Mouse (Mus musculus) E14TG2a.4 (cell line): ENCODE measurements around the gene Fam192a.
A peak's percentile ranks its signal among the peaks of the same experiment; 100 is the strongest.

Source experiments
- H3K27me3 ChIP-seq: 2 replicates; pipeline ENCODE4 v1.6.1; 2014; ENCODE audit warnings: low read length, control low read depth; ENCODE audit not compliant: insufficient read depth
- H3K36me3 ChIP-seq: 2 replicates; pipeline ENCODE4 v1.6.1; 2014; ENCODE audit warnings: low read length, control low read depth; ENCODE audit not compliant: insufficient read depth
- H3K4me1 ChIP-seq: replicated peaks from 2 replicates; pipeline ENCODE4 v1.6.1; 2014; ENCODE audit warnings: low read depth, low read length, control low read depth
- H3K4me3 ChIP-seq: replicated peaks from 2 replicates; pipeline ENCODE4 v1.5.1; 2014; ENCODE audit warnings: mild to moderate bottlenecking, low read length
- H3K9me3 ChIP-seq: 2 replicates; pipeline ENCODE4 v1.6.1; 2014; ENCODE audit warnings: low read length, control low read depth
- CTCF ChIP-seq: conservative IDR thresholded peaks from 2 replicates; pipeline ENCODE4 v1.5.1; 2014; ENCODE audit warnings: low read length
- NANOG ChIP-seq: IDR thresholded peaks from 2 replicates; pipeline ENCODE4 v1.6.1; 2014; ENCODE audit warnings: borderline replicate concordance, low read length, mixed read lengths
- POU5F1 ChIP-seq: IDR thresholded peaks from 2 replicates; pipeline ENCODE4 v1.6.1; 2014; ENCODE audit warnings: low read length, borderline replicate concordance

The Fam192a gene

DNA sequence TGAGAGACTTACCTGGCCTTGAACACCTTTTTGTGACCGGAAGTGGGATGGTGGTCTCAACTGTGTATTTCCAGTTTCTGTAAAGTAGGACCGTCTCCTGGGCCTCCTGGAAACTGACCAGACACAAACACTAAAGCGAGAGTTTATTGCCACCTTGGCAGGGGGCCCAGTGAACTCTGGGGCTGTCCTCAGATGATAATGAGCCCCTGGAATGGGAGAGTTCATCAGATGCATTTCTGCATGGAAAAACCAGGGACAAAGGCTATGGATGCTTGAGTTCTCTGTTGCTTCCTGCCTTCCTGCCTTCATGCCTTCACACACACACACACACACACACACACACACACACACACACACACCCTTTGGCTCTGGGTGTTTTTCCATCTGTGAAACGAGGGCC is 67.2 kb downstream of the Fam192a start:
- Histone ChIP-seq H3K4me3 (no peak overlapping the region), H3K4me1 (peaks cover 23% of the 10 kb centered on the region), H3K9me3 (no peaks in the 10 kb centered on the region), H3K36me3 (no peaks in the 10 kb centered on the region), H3K27me3 (peaks cover 92% of the 10 kb centered on the region)
- no peak for TF ChIP-seq POU5F1
- no peak for TF ChIP-seq CTCF
- no peak for TF ChIP-seq NANOG

DNA sequence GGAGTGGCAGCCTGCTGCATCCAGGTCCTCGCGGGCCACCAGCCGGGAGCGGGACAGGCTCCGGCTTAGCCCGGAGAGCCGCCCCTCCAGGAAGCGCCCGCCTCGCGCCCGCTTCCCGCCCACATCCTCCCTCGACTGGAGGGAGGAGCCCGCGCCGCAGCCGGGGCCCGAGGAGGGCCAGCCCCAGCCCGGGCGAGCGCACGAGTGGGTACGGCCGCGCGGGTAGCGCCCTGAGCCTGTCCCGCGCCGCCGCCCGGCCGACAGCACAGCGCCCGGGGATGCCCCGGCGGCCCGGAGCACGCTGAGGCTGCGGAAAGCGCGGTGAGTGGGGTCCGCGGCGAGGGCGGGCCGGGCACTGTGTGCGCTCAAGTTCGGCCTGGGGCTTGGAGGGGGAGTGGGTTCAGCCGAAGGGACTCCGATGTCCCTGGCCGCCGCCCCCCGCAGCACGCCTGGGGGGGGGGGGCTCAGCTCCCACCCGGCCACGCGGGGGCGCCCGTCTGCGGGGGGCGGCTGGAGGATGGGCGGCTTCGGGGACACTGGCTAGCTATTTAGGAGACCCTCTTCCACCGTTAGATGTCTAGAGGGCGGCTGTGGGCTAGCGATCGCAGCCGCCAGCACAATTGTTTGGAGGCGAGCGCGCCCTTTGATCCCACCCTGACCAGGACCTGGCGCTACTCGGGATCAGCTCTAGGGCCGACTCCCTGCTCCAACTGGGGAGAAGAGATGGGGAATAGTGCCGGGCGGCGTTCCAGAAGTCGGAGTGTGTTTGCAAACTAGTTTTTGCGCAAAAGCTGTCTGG is 68.7 kb downstream of the Fam192a start, which contains the start of gene Cpne2:
TSS of gene Cpne2 (plus strand) at position 118 of the 799 bp plus-strand sequence.
- peaks cover 90% of the 10 kb centered on the region for H3K27me3 ChIP-seq
- peak within 1 kb of the TSS; percentile 81 for H3K4me3 ChIP-seq
- H3K36me3 ChIP-seq = no peaks in the 10 kb centered on the region
- no peak for TF ChIP-seq CTCF
- TF ChIP-seq NANOG = no peak
- no peak for TF ChIP-seq POU5F1
- H3K4me1 ChIP-seq = peaks cover 23% of the 10 kb centered on the region
- H3K9me3 ChIP-seq = no peaks in the 10 kb centered on the region

DNA sequence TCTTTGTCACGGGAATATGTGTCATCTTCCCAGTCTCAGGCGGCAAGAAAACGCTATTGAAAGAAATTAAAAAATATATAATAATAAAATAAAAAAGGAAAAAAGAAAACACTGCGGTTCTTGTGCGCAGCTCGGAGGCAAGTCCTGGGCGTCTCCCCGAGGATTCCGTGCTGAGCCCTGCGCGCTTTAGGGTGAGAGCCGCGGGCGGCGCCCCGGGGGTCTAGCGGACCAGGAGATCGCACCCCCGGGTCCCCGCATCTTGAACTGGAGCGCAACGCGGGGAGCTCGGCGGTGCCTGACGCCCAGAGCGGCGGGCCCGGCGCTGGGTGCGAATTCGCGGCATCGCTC is 69.3 kb downstream of the Fam192a start:
- Histone ChIP-seq H3K36me3 (no peaks in the 10 kb centered on the region), H3K4me3 (peak overlapping the region; percentile 81), H3K9me3 (no peaks in the 10 kb centered on the region), H3K27me3 (peaks cover 84% of the 10 kb centered on the region), H3K4me1 (peaks cover 23% of the 10 kb centered on the region)
- TF ChIP-seq POU5F1 (no peak), NANOG (no peak), CTCF (no peak)

DNA sequence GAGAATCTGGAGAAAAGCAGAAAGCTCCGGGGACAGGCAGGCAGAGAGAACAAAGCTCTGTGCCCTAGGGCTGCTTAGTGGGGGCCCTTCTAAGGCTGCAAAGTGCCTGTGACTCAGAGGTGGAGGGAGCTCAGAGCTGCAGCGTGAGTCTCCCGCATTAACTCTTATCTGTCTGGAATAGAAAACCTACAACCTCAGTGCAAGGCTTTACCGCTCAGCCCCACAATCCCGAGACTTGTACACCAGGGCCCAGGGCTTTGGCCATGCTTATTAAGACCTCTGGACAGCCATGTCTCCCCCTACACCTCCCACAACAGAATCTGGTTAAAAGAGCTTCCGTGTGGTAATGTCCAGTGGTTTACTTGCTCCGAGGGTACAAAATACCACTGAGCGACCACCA is 69.8 kb downstream of the Fam192a start:
- Histone ChIP-seq H3K4me3 (peak overlapping the region; percentile 81; the same call in 1 of the 2 replicates), H3K27me3 (peaks cover 79% of the 10 kb centered on the region), H3K9me3 (no peaks in the 10 kb centered on the region), H3K36me3 (no peaks in the 10 kb centered on the region), H3K4me1 (peaks cover 23% of the 10 kb centered on the region)
- TF ChIP-seq CTCF = no peak
- TF ChIP-seq NANOG = no peak
- no peak for TF ChIP-seq POU5F1

DNA sequence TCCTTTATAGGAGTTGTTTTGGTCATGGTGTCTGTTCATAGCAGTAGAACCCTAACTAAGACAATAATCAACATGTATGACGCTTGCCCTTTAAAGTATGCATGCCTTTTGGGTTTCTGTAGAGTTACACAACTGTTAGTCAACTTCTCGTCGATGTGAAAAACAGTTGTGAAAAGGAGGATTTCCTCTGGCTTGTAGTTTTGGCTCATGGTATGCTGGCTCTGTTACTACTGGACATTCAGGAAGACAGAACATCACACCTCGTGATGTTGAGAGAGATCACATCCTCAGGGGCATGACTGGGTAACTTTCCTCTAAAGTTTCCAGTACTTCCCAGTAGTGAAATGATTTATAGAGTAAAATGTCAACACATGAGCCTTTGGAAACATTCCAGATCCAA is 71.2 kb downstream of the Fam192a start:
- TF ChIP-seq CTCF (no peak), NANOG (no peak), POU5F1 (no peak)
- Histone ChIP-seq H3K36me3 (no peaks in the 10 kb centered on the region), H3K4me1 (peaks cover 23% of the 10 kb centered on the region), H3K9me3 (no peaks in the 10 kb centered on the region), H3K4me3 (no peak overlapping the region), H3K27me3 (peaks cover 68% of the 10 kb centered on the region)

DNA sequence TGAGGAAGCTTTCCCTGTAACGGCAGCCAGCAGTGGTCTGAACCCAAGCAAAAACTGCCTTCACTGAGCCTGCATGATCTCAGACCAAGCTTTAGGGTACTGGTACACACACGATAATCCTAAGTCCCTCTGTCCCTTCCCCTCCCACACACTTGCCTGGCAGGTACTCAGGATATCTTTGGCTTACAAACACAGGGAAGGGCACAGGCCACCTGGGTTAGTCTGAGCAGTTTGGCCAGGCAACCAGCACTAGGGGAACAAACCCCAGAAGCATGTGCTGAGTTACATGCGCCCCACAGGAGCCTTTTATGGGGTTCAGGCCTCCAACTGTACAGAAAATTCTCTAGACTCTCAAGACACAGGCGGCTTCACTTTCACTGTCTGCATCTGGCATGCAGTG is 71.9 kb downstream of the Fam192a start:
- Histone ChIP-seq H3K27me3 (peaks cover 65% of the 10 kb centered on the region), H3K4me3 (no peak overlapping the region), H3K36me3 (no peaks in the 10 kb centered on the region), H3K4me1 (peaks cover 23% of the 10 kb centered on the region), H3K9me3 (no peaks in the 10 kb centered on the region)
- no peak for TF ChIP-seq CTCF
- TF ChIP-seq NANOG = no peak
- no peak for TF ChIP-seq POU5F1

DNA sequence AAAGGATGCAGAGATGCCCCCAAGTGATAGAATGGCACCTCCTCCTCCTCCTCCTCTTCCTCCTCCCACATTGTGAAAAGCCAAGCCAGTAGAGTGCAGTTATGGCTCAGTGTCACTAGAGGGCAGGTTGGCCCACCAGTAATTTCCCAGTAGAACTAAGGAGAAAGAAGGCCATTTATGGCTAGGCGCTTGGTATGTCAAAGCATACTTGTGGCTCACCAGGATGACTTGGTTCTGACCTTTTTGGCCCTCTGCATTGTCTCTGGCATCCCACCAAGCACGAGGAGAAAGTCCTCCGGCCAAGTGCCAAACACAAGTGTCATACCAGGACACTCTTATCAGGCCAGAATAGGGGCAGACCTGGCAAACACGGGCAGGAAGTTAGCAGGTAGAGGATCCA is 73.6 kb downstream of the Fam192a start:
- Histone ChIP-seq H3K27me3 (peaks cover 52% of the 10 kb centered on the region), H3K36me3 (no peaks in the 10 kb centered on the region), H3K4me3 (no peak overlapping the region), H3K4me1 (peaks cover 9% of the 10 kb centered on the region), H3K9me3 (no peaks in the 10 kb centered on the region)
- no peak for TF ChIP-seq NANOG
- TF ChIP-seq CTCF = peak; percentile 86

DNA sequence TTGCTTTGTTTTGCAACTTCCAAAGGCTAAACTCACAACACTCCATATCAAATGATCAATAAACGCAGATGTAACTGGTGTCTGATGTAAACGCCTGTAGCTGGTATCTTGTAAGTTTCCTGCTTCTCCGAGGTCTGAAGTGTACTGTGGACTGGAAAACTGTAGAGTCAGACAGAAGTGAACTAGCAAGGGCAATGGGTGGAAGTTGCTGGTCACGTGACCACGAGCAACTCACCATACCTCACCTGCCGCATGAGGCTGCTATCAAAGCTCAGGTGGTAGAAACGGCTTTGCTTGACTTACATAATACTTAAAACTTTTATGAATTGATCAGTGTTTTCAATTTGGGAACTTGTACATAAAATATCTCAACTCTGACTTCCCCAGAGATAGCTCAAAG is 74.6 kb downstream of the Fam192a start:
- no peak for TF ChIP-seq CTCF
- TF ChIP-seq POU5F1 = no peak
- TF ChIP-seq NANOG = no peak
- H3K4me1 ChIP-seq = peaks cover 6% of the 10 kb centered on the region
- no peaks in the 10 kb centered on the region for H3K9me3 ChIP-seq
- H3K4me3 ChIP-seq = no peak overlapping the region
- peaks cover 51% of the 10 kb centered on the region for H3K27me3 ChIP-seq
- H3K36me3 ChIP-seq = no peaks in the 10 kb centered on the region

DNA sequence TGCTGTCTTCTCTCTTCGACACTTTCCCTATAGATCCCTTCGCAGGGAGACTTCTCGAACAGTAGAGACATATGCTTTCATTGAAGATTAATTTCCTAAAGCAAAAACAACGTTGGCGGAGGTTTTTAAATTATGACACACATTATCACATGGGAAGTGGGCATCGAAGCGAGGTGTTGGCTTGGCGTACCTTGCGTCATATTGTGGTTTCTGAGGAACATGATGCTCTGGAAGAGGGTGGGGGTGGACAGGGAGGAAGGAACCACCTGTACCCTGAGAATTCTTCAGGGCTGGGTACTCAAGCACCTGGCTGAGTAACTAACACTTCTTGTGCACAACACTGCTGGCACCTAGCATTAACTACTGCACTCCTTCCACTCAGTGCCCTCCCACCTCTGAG is 77.2 kb downstream of the Fam192a start:
- H3K27me3 ChIP-seq = peaks cover 38% of the 10 kb centered on the region
- TF ChIP-seq CTCF (no peak), NANOG (no peak), POU5F1 (no peak)
- no peaks in the 10 kb centered on the region for H3K9me3 ChIP-seq
- 0 out of 2 replicates have a peak, but pooled peaks cover 2% of the 10 kb centered on the region for H3K4me1 ChIP-seq
- no peaks in the 10 kb centered on the region for H3K36me3 ChIP-seq
- no peak overlapping the region for H3K4me3 ChIP-seq
